Mouse (Mus musculus): ENCODE results near the gene Chpt1.

DNA sequence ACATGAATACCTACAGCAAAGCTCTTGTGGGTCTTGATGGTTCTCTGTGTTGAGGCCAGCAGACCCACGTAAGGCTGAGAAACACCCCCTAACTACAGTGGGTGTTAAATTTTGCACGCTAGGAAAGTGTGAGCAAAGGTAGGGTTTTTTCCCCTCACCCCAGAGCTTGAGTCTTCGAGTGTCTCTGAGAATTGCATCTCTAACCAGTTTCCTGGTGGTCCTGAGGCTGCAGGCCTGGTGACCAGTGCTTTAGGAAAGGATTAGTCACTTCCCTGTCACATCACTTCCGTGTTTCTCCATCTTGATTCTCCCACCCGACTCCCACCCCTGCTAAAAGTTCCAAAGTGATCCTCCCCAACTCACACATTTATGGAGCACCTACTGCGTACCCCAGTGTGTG lies 99.7 kb downstream of the Chpt1 start:
- no peak for TF ChIP-seq POLR2A (IDR thresholded peaks at IDR 0.05; ENCODE audit: insufficient read length, low read depth)
- no peak for TF ChIP-seq MAX (IDR thresholded peaks at IDR 0.05; ENCODE audit: low read depth)
- no peak for TF ChIP-seq E2F4 (IDR thresholded peaks at IDR 0.05; ENCODE audit: insufficient read depth)
- no peak for TF ChIP-seq SRF (IDR thresholded peaks at IDR 0.05; ENCODE audit: control insufficient read depth, insufficient read length, low read depth)

Data from myocyte (in vitro differentiated cells).